Mouse (Mus musculus) hindbrain, embryonic 16.5 days (tissue): ENCODE data around the gene Hmgcl. TPM values are rescaled to one million over a fixed set of nuclear protein-coding genes. Genes with fewer than 3 reads are reported as not detected.

Experiments used
- ATAC-seq: fragments of 200-750 bp; cut with Nextera tagmentation; 2 replicates; pipeline ENCODE4 v1.8.0; 2017; ENCODE audit warnings: moderate TSS enrichment, moderate library complexity
- H3K27ac ChIP-seq: fragments of 300-500 bp; sonication (generic); 2 replicates; pipeline ENCODE4 v1.5.1; 2014; ENCODE audit warnings: low read depth, mild to moderate bottlenecking, control low read depth, low read length, moderate library complexity
- H3K27me3 ChIP-seq: fragments of 300-500 bp; sonication (generic); replicated peaks from 2 replicates; pipeline ENCODE4 v1.6.1; 2014; ENCODE audit warnings: low read length; ENCODE audit not compliant: control insufficient read depth, insufficient read depth
- H3K36me3 ChIP-seq: fragments of 300-500 bp; sonication (generic); 2 replicates; pipeline ENCODE4 v1.6.1; 2014; ENCODE audit warnings: mild to moderate bottlenecking, low read length, moderate library complexity, mixed read lengths; ENCODE audit not compliant: control insufficient read depth, insufficient read depth
- H3K4me1 ChIP-seq: fragments of 300-500 bp; sonication (generic); 2 replicates; pipeline ENCODE4 v1.6.1; 2014; ENCODE audit warnings: low read depth, low read length; ENCODE audit not compliant: control insufficient read depth, insufficient read depth
- H3K4me2 ChIP-seq: fragments of 300-500 bp; sonication (generic); 2 replicates; pipeline ENCODE4 v1.6.1; 2014; ENCODE audit warnings: mild to moderate bottlenecking, low read length, control low read depth, moderate library complexity
- H3K4me3 ChIP-seq: fragments of 300-500 bp; sonication (generic); 2 replicates; pipeline ENCODE4 v1.5.1; 2014; ENCODE audit warnings: mild to moderate bottlenecking, low read length, control low read depth, moderate library complexity
- H3K9ac ChIP-seq: fragments of 300-500 bp; sonication (generic); 2 replicates; pipeline ENCODE4 v1.6.1; 2014; ENCODE audit warnings: low read depth, mild to moderate bottlenecking, control low read depth, low read length, moderate library complexity
- H3K9me3 ChIP-seq: fragments of 300-500 bp; sonication (generic); 2 replicates; pipeline ENCODE4 v1.6.1; 2014; ENCODE audit warnings: mild to moderate bottlenecking, low read length, moderate library complexity; ENCODE audit not compliant: control insufficient read depth
- WGBS: fragments of 180-500 bp; shearing (Covaris S2); extraction: QIAGEN DNeasy Blood & Tissue Kit; methylation state at CpG from one replicate; pipeline ENCODE4 v1.1.7; 2014; 5-methylcytosine and 5-hydroxymethylcytosine counted together
- polyA plus RNA-seq: library from polyadenylated mRNA; unstranded; fragments of >200 nt; fragmentation: Nextera tagmentation; extraction: Ambion mirVana; gene quantifications from 2 replicates; pipeline ENCODE4 v1.2.1, GENCODE M21; 2015

Gene Hmgcl
- polyA plus RNA-seq, 1 experiment from 2014 or later: 66.8 TPM

DNA sequence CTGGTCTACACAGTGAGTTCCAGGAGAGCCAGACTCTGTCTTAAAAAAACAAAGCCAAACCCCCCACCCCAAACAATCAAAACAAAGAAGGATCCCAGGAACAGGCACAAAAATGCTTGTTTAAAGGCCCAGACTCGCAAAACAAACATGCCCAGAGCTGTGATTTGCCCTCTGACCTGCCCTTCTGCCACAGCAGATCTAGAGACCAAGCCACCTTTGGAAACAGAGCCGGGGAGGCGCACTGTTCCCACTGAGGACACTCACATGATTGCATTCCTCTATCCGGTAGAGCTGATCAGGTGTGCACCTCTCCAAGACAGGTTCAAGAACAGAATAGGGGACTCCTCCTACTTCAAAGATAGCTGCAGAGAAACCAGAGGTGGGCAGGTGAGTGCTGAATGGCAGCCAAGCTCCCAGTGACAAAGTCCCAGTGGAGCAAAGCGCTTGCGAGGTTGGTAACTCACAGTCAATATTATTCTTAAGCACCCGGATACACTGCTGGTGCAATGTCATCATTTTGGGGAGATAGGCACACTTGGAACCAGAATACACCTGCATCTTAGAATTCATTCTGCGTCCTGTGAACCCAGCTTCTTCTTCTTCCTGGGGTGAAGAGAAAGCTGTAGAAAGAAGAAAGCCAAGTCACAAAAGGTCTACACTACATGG, 62.7 kb downstream of the Hmgcl start:
- Histone ChIP-seq H3K9ac (no peak overlapping the region), H3K4me1 (no peaks in the 10 kb centered on the region), H3K4me3 (no peak overlapping the region), H3K36me3 (peaks cover 58% of the 10 kb centered on the region), H3K27me3 (no peaks in the 10 kb centered on the region), H3K9me3 (no peaks in the 10 kb centered on the region), H3K27ac (no peak overlapping the region), H3K4me2 (no peak overlapping the region)
- no peak for ATAC-seq
- 95% methylated on average over 8 of the region's 8 CpGs for WGBS

DNA sequence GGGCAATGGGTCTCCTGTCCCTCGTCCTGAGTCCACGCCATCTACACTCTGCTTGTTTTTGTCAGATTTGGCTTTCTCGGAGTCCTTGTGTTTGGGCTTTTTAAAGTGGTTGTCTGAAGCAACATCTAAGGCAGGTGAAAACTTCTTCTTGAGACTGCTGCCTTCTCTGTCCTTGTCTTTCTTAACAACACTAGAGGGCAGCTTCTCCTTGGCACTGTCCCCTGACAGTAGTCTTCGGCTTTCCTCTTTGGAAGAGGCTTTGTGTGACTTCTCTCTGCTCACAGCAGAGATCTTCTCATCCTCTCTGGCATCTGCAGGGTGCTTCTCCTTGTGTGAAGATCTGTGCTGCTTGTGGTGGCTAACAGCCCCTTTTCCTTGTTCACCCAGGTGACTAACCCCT, 64.3 kb downstream of the Hmgcl start:
- WGBS: 91% methylated on average over 4 of the region's 4 CpGs
- H3K4me1 ChIP-seq: no peaks in the 10 kb centered on the region
- no peaks in the 10 kb centered on the region for H3K27me3 ChIP-seq
- H3K27ac ChIP-seq: no peak overlapping the region
- H3K4me2 ChIP-seq: no peak overlapping the region
- no peaks in the 10 kb centered on the region for H3K9me3 ChIP-seq
- H3K4me3 ChIP-seq: no peak overlapping the region
- ATAC-seq: no peak
- peaks cover 43% of the 10 kb centered on the region for H3K36me3 ChIP-seq
- H3K9ac ChIP-seq: no peak overlapping the region

Other genes starting within 250 kb of the Hmgcl start
- gene Il22ra1, start 218.3 kb upstream of the Hmgcl start, polyA plus RNA-seq: not detected in 2 replicates
- gene Myom3, start 186.7 kb upstream of the Hmgcl start, polyA plus RNA-seq: 0.90 and 0.99 TPM in 2 replicates
- 144 and 166 TPM in 2 replicates for gene Srsf10, start 90.7 kb upstream of the Hmgcl start, polyA plus RNA-seq
- 98.2 and 103 TPM in 2 replicates for gene Pnrc2, start 72.6 kb upstream of the Hmgcl start, polyA plus RNA-seq
- gene Cnr2, start 51.1 kb upstream of the Hmgcl start, polyA plus RNA-seq: 0.09 and 0.10 TPM in 2 replicates
- 74.1 and 78.4 TPM in 2 replicates for gene Fuca1, start 25.7 kb upstream of the Hmgcl start, polyA plus RNA-seq
- 49.4 and 50.1 TPM in 2 replicates for gene Gale, start 17.3 kb downstream of the Hmgcl start, polyA plus RNA-seq
- gene Lypla2, start 26.2 kb downstream of the Hmgcl start, polyA plus RNA-seq: 225 and 229 TPM in 2 replicates
- 60.6 and 67.1 TPM in 2 replicates for gene Pithd1, start 40.8 kb downstream of the Hmgcl start, polyA plus RNA-seq
- 25.0 and 27.1 TPM in 2 replicates for gene Eloa, start 75.3 kb downstream of the Hmgcl start, polyA plus RNA-seq
- gene Rpl11, start 107.0 kb downstream of the Hmgcl start, polyA plus RNA-seq: 233 and 244 TPM in 2 replicates
- gene Id3, start 197.0 kb downstream of the Hmgcl start, polyA plus RNA-seq: 214 and 226 TPM in 2 replicates
- gene E2f2, start 225.9 kb downstream of the Hmgcl start, polyA plus RNA-seq: 3.4 TPM in 2 replicates